Mouse (Mus musculus) retina, postnatal 1 day (tissue): Measurements from ENCODE around the gene Ppm1a.

Experiments
- DNase-seq: peaks from one replicate; pipeline ENCODE4 v3.0.0-alpha.2; 2012

Ppm1a gene

GRCm38 (mm10) chr12:72829777-72830176 is 72.5 kb downstream of the Ppm1a start:
- DNase-seq: peak; percentile 50

DNA sequence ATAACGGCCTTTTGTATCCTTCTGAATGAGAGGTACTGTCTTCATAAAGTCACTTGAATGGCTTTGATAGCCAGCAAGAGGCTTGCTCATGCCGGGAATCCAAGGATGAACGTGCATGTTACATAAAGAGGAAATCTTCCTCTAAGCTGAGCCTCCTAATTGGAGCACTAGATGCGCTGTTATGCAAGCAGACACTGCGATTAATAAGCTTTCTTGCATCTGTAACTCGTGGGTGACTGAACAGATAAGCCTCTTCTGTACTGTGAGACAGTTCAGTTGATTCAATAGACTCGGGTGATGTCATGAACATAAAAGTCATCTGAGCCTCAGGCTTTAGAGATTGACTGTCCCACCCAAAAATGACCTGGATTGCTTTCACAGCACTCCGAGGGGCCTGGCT is 73.1 kb downstream of the Ppm1a start:
- DNase-seq: peak; percentile 87

DNA sequence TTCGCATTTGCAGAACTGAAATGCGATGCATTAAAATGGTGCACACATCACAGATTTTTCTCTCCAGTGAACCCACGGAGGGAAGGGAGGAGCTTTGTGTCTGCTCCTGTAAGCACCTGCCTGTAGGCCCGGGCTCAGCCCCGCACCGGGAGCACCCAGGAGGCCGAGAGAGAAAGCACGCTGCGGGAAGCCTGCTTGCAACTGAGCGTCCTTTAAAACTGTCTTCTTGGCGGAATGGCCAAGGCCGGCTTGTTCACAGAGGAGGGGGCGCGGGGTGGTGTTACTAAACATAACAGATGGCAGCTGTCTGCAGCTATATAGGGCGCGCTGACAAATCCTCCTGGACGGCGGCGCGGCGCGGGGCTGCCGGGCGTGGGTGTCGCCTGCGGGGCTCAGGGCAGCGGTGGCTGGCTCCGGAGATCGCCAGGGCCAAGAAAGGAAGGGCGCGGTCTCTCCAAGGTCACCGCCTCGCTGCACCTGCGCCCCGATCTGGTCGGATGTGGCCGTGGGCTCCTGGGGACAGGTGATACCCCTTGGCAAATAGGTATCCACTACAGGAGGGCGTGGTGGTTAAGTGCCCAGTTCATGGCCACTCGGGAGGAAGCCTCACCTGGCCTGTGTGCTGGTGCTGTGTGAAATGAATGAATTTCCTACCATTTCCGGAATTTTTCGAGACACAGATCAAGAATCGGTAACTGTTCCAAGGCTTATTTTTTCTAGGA is 74.6 kb downstream of the Ppm1a start:
- peak; percentile 94 for DNase-seq

DNA sequence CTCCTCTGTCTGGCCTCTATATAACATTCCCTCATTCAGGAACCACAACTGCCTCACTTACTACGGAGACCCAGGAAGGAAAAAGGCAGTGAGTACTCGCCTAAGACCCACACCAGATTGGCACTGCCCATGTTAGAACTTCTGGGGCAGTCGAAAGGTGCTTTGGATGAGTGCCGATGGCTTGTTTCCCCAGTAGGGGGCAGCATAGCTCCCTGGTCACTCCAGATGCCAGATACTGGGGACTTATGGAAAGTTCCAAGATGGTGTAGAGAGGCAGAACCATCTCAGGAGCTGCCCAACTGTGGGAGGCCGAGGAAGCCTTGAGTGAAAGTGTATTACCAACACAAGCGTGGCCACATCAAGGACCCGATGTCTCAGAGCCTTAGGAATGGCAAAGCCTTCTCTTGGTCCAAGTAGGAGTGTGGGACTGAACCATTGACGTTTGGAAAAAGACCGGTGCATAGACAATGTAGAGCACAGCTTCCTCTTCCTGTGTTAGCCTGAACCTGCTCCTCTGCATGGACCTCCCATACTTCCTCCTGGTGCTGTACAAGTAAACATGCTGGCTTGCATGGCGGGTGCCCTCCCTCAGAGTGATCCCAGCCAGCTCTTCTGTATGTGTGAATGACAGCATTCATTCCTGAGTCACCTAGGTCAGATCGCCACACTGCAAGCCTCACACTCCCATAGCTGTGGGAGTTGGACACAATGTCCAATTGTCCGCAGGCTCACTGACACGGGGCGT is 77.7 kb downstream of the Ppm1a start:
- DNase-seq: peak; percentile 68

GRCm38 (mm10) chr12:72835518-72836015 is 78.3 kb downstream of the Ppm1a start:
- DNase-seq: peak; percentile 71

DNA sequence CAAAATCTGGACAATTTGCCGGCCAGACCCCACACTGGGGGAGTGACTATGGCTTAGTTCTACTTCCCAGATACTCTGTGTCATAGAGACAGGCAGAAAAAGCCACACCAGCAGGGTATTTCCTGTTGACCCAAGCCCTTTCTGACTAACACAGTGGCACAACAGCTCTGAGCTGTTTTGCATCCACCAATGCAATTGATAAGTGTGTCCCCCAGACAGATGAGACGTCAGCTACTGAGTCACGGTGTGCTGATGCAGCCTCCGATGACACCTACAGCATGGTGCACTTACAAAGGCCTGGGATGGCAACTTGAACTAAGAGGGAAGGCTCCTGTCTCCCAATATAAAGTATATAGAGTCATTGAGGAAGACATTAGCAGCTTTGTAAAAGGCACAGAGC is 80.0 kb downstream of the Ppm1a start:
- DNase-seq: no peak

DNA sequence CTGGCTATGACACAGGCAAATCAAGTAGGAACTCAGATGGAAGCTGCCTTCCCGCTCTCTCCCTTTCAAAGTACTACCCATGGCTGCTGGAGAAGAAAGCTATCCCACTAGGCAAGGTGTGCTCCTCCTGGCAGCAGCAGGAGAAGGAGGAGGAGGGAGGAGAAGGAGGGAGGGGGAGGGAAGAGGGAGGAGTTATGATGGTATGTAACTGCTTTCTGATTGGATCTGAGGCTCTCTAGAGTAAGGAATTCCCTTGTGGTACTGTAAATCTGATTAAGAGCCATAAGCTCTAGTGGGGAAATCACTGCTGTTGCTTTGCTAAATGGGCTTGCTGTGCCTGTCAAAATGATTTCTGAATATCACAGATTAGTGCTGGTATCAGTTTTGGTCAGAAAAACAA is 84.2 kb downstream of the Ppm1a start:
- DNase-seq: peak; percentile 54

DNA sequence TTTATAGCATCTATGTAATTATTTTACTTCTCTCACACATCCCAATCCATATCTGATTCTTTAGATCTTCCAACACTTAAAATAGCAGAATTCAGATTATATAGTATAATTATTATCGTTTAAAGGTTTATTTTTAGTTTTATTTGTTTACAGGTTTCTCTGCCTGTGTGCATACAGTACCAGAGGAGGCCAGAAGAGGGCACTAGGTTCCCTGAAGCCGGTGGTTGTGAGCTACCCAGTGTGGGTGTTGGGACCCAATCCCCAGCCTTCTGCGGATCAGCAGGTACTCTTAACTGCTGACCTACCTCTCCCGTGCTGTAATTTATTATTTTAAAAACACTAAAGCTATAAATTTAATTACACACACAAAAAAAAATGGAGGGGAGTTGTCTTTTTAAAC is 85.9 kb downstream of the Ppm1a start:
- no peak for DNase-seq

DNA sequence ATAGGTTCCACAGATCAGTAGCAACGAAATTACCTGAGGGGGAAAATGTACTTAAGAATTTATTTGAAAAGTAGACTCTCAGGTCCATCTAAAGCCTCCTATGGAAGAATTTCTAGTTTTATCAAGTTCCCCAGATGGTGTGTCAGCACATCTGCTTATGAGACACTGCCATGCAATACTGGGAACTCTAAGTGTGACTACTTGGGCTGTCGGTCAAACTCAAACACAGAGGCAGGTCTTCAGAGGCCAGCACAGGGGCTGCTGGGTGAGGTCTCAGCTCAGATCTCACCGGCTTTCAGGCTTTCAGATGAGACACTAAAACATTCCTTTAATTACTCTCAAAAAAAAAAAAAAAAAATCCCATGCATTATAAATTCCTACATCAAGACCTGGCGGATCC is 86.3 kb downstream of the Ppm1a start:
- no peak for DNase-seq

GRCm38 (mm10) chr12:72843973-72844620 is 86.8 kb downstream of the Ppm1a start:
- peak; percentile 94 for DNase-seq

- no peak for DNase-seq
Measured at GRCm38 (mm10) chr12:72845946-72846345, 88.7 kb downstream of the Ppm1a start.

- peak; percentile 87 for DNase-seq
Measured at GRCm38 (mm10) chr12:72847725-72848124, 90.5 kb downstream of the Ppm1a start.
